Mouse (Mus musculus): ENCODE measurements around the gene Cep68.

Gene Cep68

GRCm38 (mm10) chr11:20204870-20205446 lies 44.3 kb downstream of the Cep68 start:
- DNase-seq (ENCODE audit: low spot score in 2 of 2) = no peak

DNA sequence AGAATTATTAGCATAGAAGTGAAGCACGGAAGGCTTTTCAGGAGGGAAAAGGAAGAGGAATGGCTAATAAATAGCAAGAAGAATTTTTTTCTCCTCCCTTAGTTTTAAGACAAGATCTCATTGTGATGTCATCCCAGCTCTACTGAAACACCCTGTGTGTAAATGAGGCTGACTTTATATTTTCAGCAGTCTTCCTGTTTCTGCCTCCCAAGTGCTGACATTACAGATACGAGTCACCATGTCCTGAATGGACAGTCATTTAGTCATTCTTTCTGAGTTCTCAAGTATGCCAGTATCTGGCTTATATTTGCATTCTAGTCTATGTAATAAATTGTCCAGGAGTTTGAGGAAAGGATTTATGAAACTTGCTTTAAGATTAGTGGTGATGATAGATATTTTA lies 44.9 kb downstream of the Cep68 start:
- DNase-seq (ENCODE audit: low spot score in 2 of 2) = no peak

GRCm38 (mm10) chr11:20202299-20203011 lies 46.8 kb downstream of the Cep68 start:
- DNase-seq (ENCODE audit: low spot score in 2 of 2) = no peak

- peak in 1 of 2 experiments; percentile 28 for DNase-seq (ENCODE audit: low spot score in 2 of 2)
These were observed 47.5 kb downstream of the Cep68 start for GRCm38 (mm10) chr11:20201661-20202101.

GRCm38 (mm10) chr11:20200713-20201575 lies 48.3 kb downstream of the Cep68 start, which contains the start of gene Rab1a:
TSS of gene Rab1a (plus strand) at chr11:20201432.
- peak; percentile 99 to 100 for DNase-seq (ENCODE audit: low spot score in 2 of 2)

GRCm38 (mm10) chr11:20193100-20193736 lies 56.0 kb downstream of the Cep68 start:
- DNase-seq (ENCODE audit: low spot score in 2 of 2) = no peak

DNA sequence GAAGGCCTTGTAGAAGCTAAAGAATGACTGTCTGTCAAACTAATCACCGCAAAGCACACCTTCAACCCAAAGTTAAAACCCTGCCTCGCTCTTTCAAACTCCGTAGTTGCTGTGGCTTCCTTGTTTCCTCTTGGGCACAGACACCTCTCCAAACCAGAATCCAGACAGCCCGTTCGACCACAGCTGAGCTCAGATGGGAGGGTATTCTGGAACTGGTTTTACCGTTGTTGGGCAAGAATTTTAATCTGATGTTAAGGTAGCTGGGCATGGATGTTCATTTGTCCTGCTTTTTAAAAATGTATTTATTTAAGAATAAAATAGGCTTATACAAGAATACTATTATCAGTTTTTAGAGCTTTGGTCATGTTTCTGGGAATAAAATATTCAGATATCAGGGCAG lies 62.0 kb downstream of the Cep68 start:
- DNase-seq (ENCODE audit: low spot score in 2 of 2) = no peak

Data from frontal cortex, postnatal 10 days (tissue).